Mouse (Mus musculus) ES-CJ7 (cell line): Measurements from ENCODE around the gene Gm49721.
"Not testable (repeated sequence)": the region's sequence is repeated elsewhere in the genome, so short reads cannot be mapped to it uniquely, and the experiment has no call there.

Source experiments
- DNase-seq: peaks from one replicate; pipeline ENCODE4 v3.0.0; 2011; ENCODE audit warnings: low read depth, low spot score

Gm49721 gene

GRCm38 (mm10) chr17:7075519-7075918, 96.8 kb downstream of the Gm49721 start:
- DNase-seq, result not testable (repeated sequence)

- DNase-seq, result not testable (repeated sequence)
Measured at GRCm38 (mm10) chr17:7079558-7079957, 100.9 kb downstream of the Gm49721 start.

- DNase-seq, result not testable (repeated sequence)
Measured at GRCm38 (mm10) chr17:7084523-7084922, 105.8 kb downstream of the Gm49721 start.

- DNase-seq, result not testable (repeated sequence)
Measured at GRCm38 (mm10) chr17:7085469-7086168, 106.9 kb downstream of the Gm49721 start.

GRCm38 (mm10) chr17:7086836-7087235, 108.1 kb downstream of the Gm49721 start:
- DNase-seq, result not testable (repeated sequence)
